ENCODE assay signal across 8 mouse cellular contexts in genomic region chr14:52313931-52314807, GRCm38 (mm10). TPM values are rescaled to one million over a fixed set of nuclear protein-coding genes. Genes with fewer than 3 reads are reported as not detected.
DNase-seq lines count a peak whose midpoint lies in the region; ATAC-seq and TF ChIP-seq lines count a peak whose summit lies in the region.
"Had no signal": no experiment of that assay in that cellular context is flagged by ENCODE, and none has a peak within 500 bp of the region (broad histone marks: within the 10 kb centered on the region; RNA-seq: fewer than 3 reads in every experiment).

No protein-coding gene starts in this region.

- no peaks in the 10 kb centered on the region for H3K4me1 ChIP-seq in lung, postnatal 0 days (ENCODE audit: insufficient read depth, low read depth, low read length)
- H3K4me1 ChIP-seq in forebrain, embryonic 12.5 days = peaks cover 56% of the 10 kb centered on the region
- H3K4me1 ChIP-seq in limb, embryonic 15.5 days = peaks cover 35% of the 10 kb centered on the region

- 0 out of 2 replicates have a peak overlapping the region, but pooled peaks have one; percentile 71 for H3K9ac ChIP-seq in lung, postnatal 0 days (replicated peaks; ENCODE audit: low read depth)
- peak overlapping the region; percentile 81; the same call in 1 of the 2 replicates for H3K9ac ChIP-seq in forebrain, embryonic 12.5 days
- no peak overlapping the region for H3K9ac ChIP-seq in limb, embryonic 15.5 days

- no peaks in the 10 kb centered on the region for H3K9me3 ChIP-seq in lung, postnatal 0 days (ENCODE audit: low read length)
- H3K9me3 ChIP-seq in forebrain, embryonic 12.5 days = no peaks in the 10 kb centered on the region
- no peaks in the 10 kb centered on the region for H3K9me3 ChIP-seq in limb, embryonic 15.5 days

- no peak overlapping the region for H3K27ac ChIP-seq in lung, postnatal 0 days (ENCODE audit: low read length)
- H3K27ac ChIP-seq in forebrain, embryonic 12.5 days = peak overlapping the region; percentile 93
- no peak overlapping the region for H3K27ac ChIP-seq in limb, embryonic 15.5 days

- ATAC-seq in lung, postnatal 0 days = no peak
- ATAC-seq in forebrain, embryonic 12.5 days (ENCODE audit: low FRiP score) = no peak
- no peak for ATAC-seq in limb, embryonic 15.5 days (ENCODE audit: insufficient number of reproducible peaks, low FRiP score, low TSS enrichment, low read depth)
- peak; percentile 8; the same call in 1 of the 2 replicates for ATAC-seq in neutrophil, adult 5-6 weeks (ENCODE audit: extremely low read depth, insufficient number of reproducible peaks, low FRiP score, poor library complexity, severe bottlenecking)
- ATAC-seq: activated CD4-positive, CD25-positive, alpha-beta regulatory T cell, adult 4 months had no signal

- peak overlapping the region; percentile 89 for H3K4me2 ChIP-seq in lung, postnatal 0 days (replicated peaks; ENCODE audit: low read depth, low read length)
- H3K4me2 ChIP-seq in forebrain, embryonic 12.5 days = peak overlapping the region; percentile 87
- H3K4me2 ChIP-seq in limb, embryonic 15.5 days = peak overlapping the region; percentile 75

- H3K4me3 ChIP-seq in lung, postnatal 0 days (ENCODE audit: low read depth, low read length) = no peak overlapping the region
- H3K4me3 ChIP-seq in forebrain, embryonic 12.5 days (replicated peaks) = peak overlapping the region; percentile 62
- no peak overlapping the region; the same call in 1 of the 2 replicates for H3K4me3 ChIP-seq in limb, embryonic 15.5 days

- TF ChIP-seq EP300 in lung, postnatal 0 days (IDR thresholded peaks at IDR 0.05) = no peak

- H3K27me3 ChIP-seq in lung, postnatal 0 days (replicated peaks; ENCODE audit: insufficient read depth, low read length) = no peaks in the 10 kb centered on the region
- H3K27me3 ChIP-seq in forebrain, embryonic 12.5 days = no peaks in the 10 kb centered on the region
- no peaks in the 10 kb centered on the region for H3K27me3 ChIP-seq in limb, embryonic 15.5 days

- WGBS in lung, postnatal 0 days = 81% methylated on average over 26 of the region's 26 CpGs
- 87% methylated on average over 26 of the region's 26 CpGs for WGBS in forebrain, embryonic 12.5 days
- 85% methylated on average over 26 of the region's 26 CpGs for WGBS in limb, embryonic 15.5 days

- DNase-seq in lung, postnatal 0 days (ENCODE audit: low spot score) = no peak
- DNase-seq in lung, adult 18-20 months = no peak
- DNase-seq in cerebellum, adult 11 months = no peak
- DNase-seq in thymus, postnatal 25 days = no peak

- TF ChIP-seq CTCF in lung, postnatal 0 days (IDR thresholded peaks at IDR 0.05) = no peak

- H3K36me3 ChIP-seq in lung, postnatal 0 days (ENCODE audit: insufficient read depth, low read length) = no peaks in the 10 kb centered on the region
- H3K36me3 ChIP-seq in forebrain, embryonic 12.5 days (replicated peaks) = peaks cover 54% of the 10 kb centered on the region
- H3K36me3 ChIP-seq in limb, embryonic 15.5 days = peaks cover 33% of the 10 kb centered on the region

RNA-seq across cellular contexts. Expression of gene Mettl3, which starts 9.2 kb away (rescaled TPM):
- 19.6 and 19.9 TPM in 2 replicates for polyA plus RNA-seq in lung, postnatal 0 days (2015; fragmentation: Nextera tagmentation; extraction: Ambion mirVana)
- polyA plus RNA-seq in forebrain, embryonic 12.5 days (2016; fragmentation: Nextera tagmentation; extraction: Ambion mirVana) = 54.8 and 56.4 TPM in 2 replicates
- polyA plus RNA-seq in limb, embryonic 15.5 days (2015; fragmentation: Nextera tagmentation; extraction: Ambion mirVana) = 36.6 and 41.6 TPM in 2 replicates
- 88.0 and 97.4 TPM in 2 replicates for total RNA-seq in neutrophil, adult 5-6 weeks (2017)

RNA-seq across cellular contexts. Expression of gene Sall2, which starts 14.4 kb away (rescaled TPM):
- 3.8 and 4.1 TPM in 2 replicates for polyA plus RNA-seq in lung, postnatal 0 days (2015; fragmentation: Nextera tagmentation; extraction: Ambion mirVana)
- 66.2 and 72.4 TPM in 2 replicates for polyA plus RNA-seq in forebrain, embryonic 12.5 days (2016; fragmentation: Nextera tagmentation; extraction: Ambion mirVana)
- polyA plus RNA-seq in limb, embryonic 15.5 days (2015; fragmentation: Nextera tagmentation; extraction: Ambion mirVana) = 13.3 and 15.2 TPM in 2 replicates
- total RNA-seq in neutrophil, adult 5-6 weeks (2017) = 0.35 TPM in 1 of 2 replicates, not detected in the other

RNA-seq across cellular contexts. Expression of gene Rab2b, which starts 34.8 kb away (rescaled TPM):
- 11.9 and 14.3 TPM in 2 replicates for polyA plus RNA-seq in lung, postnatal 0 days (2015; fragmentation: Nextera tagmentation; extraction: Ambion mirVana)
- polyA plus RNA-seq in forebrain, embryonic 12.5 days (2016; fragmentation: Nextera tagmentation; extraction: Ambion mirVana) = 30.6 and 35.2 TPM in 2 replicates
- 24.0 and 25.0 TPM in 2 replicates for polyA plus RNA-seq in limb, embryonic 15.5 days (2015; fragmentation: Nextera tagmentation; extraction: Ambion mirVana)
- 12.2 and 16.8 TPM in 2 replicates for total RNA-seq in neutrophil, adult 5-6 weeks (2017)

RNA-seq across cellular contexts. Expression of gene Tox4, which starts 35.2 kb away (rescaled TPM):
- 22.7 and 23.7 TPM in 2 replicates for polyA plus RNA-seq in lung, postnatal 0 days (2015; fragmentation: Nextera tagmentation; extraction: Ambion mirVana)
- 52.4 and 58.5 TPM in 2 replicates for polyA plus RNA-seq in forebrain, embryonic 12.5 days (2016; fragmentation: Nextera tagmentation; extraction: Ambion mirVana)
- 41.8 and 45.8 TPM in 2 replicates for polyA plus RNA-seq in limb, embryonic 15.5 days (2015; fragmentation: Nextera tagmentation; extraction: Ambion mirVana)
- total RNA-seq in neutrophil, adult 5-6 weeks (2017) = 55.7 and 61.0 TPM in 2 replicates

RNA-seq across cellular contexts. Expression of gene Olfr1513, which starts 42.0 kb away (rescaled TPM):
- polyA plus RNA-seq in lung, postnatal 0 days (2015; fragmentation: Nextera tagmentation; extraction: Ambion mirVana) = not detected in 2 replicates
- polyA plus RNA-seq in forebrain, embryonic 12.5 days (2016; fragmentation: Nextera tagmentation; extraction: Ambion mirVana) = not detected in 2 replicates
- not detected in 2 replicates for polyA plus RNA-seq in limb, embryonic 15.5 days (2015; fragmentation: Nextera tagmentation; extraction: Ambion mirVana)
- total RNA-seq in neutrophil, adult 5-6 weeks (2017) = not detected in 2 replicates
